Mouse (Mus musculus) heart, adult 2 months (tissue): Measurements from ENCODE around the gene Cpsf6.

ENCODE experiments used
- CTCF ChIP-seq: fragments of 200-600 bp; IDR thresholded peaks from 2 replicates; pipeline ENCODE4 v1.8.1; 2022; ENCODE audit warnings: antibody characterized with exemption, mild to moderate bottlenecking, moderate library complexity
- EP300 ChIP-seq: fragments of 200-500 bp; IDR thresholded peaks from 2 replicates; pipeline ENCODE4 v1.6.1; 2011; ENCODE audit warnings: low read depth, low read length, control low read depth; ENCODE audit not compliant: insufficient read depth
- POLR2A ChIP-seq: fragments of 200-500 bp; IDR thresholded peaks from 2 replicates; pipeline ENCODE4 v1.6.1; 2011; ENCODE audit warnings: mild to moderate bottlenecking, low read depth, low read length, control low read depth; ENCODE audit not compliant: insufficient read depth

DNA sequence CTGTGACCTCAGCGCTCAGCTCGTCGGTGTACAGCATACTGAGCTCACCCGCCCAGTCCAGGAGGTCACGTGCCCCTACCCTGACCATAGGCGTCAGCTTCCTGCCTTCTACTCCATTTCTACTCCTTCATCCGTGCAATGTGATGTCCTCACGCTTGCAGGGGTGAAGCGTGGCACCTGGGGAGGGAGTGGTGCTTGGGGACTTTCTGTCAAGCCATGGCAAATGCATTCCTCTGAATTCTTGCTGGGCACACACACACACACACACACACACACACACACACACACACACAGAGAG lies 37.6 kb upstream of the Cpsf6 start:
- TF ChIP-seq CTCF (no peak), EP300 (no peak), POLR2A (no peak)
